Mouse (Mus musculus): ENCODE results near the gene Spink4.
A peak's percentile ranks its signal among the peaks of the same experiment; 100 is the strongest.
"Not testable (repeated sequence)": the region's sequence is repeated elsewhere in the genome, so short reads cannot be mapped to it uniquely, and the experiment has no call there.

Gene Spink4

GRCm38 (mm10) chr4:40900612-40901011 is 19.2 kb upstream of the Spink4 start:
- no peak for DNase-seq (ENCODE audit: low spot score in 2 of 2)

DNA sequence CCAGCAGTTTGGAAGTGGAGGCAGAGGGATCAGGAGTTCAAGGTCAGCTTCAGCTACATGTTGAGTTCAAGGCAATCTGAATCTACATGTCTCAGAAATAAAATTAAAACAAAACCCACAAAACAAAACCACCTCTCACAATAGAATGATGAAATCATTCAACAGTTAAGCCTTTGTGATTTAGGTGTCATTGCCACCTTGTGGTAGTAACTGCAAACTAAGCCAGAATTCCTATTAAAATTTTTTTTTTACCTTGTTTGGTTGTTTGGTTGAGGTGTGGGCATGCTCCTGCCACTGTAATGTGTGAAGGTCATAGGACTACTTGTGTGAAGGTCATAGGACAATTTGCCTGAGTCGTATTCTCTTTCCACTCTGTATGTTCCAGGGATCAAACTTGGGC is 13.6 kb upstream of the Spink4 start:
- no peak for DNase-seq (ENCODE audit: low spot score in 2 of 2)

GRCm38 (mm10) chr4:40908261-40908969 is 11.4 kb upstream of the Spink4 start:
- DNase-seq (ENCODE audit: low spot score in 2 of 2) = peak; percentile 46 to 48

GRCm38 (mm10) chr4:40914287-40914867 is 5.5 kb upstream of the Spink4 start:
- DNase-seq (ENCODE audit: low spot score in 2 of 2) = no peak

DNA sequence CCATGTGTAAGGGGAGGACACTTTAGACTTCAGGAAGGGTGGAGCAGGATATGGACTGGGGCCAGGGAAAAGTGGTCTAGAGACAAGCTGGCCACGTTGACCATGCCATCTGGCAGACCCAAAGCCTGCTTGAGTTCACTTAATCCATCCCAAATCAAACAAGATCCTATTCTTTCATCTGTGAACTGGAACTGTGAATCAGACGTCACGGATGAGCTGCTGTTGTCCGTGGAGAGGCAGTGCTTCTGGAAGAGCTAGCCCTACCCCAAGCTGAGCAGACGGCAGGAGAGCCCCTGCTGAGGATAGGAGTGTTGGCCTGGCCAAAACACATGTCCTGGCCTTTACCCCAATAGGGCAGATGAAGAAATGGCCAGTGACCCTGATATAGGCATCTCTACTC is 3.9 kb upstream of the Spink4 start:
- DNase-seq (ENCODE audit: low spot score in 2 of 2) = no peak

GRCm38 (mm10) chr4:40916592-40917155 is 3.2 kb upstream of the Spink4 start:
- DNase-seq (ENCODE audit: low spot score in 2 of 2) = no peak

GRCm38 (mm10) chr4:40920576-40920975 is 724 bp downstream of the Spink4 start:
- DNase-seq (ENCODE audit: low spot score in 2 of 2) = no peak

DNA sequence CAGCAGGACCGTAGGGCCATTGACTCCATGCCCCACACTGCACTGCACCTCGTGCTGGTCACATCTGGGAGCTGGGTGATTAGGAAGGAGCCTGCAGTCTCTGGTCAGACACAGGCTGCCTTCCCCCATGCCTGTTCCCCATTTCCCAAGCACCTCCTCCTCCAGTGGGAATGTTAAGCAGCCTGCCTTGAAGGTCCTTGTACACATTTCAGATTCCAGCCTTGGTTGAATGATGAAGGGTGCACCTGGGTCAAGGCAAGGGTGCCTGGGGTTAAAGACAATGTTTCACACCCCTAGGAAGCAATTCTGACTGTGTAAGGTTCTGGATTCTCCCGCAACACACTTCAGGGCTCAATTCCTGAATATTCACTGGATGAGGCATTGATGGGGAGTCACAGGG is 1.4 kb downstream of the Spink4 start:
- DNase-seq (ENCODE audit: low spot score in 2 of 2) = no peak

DNA sequence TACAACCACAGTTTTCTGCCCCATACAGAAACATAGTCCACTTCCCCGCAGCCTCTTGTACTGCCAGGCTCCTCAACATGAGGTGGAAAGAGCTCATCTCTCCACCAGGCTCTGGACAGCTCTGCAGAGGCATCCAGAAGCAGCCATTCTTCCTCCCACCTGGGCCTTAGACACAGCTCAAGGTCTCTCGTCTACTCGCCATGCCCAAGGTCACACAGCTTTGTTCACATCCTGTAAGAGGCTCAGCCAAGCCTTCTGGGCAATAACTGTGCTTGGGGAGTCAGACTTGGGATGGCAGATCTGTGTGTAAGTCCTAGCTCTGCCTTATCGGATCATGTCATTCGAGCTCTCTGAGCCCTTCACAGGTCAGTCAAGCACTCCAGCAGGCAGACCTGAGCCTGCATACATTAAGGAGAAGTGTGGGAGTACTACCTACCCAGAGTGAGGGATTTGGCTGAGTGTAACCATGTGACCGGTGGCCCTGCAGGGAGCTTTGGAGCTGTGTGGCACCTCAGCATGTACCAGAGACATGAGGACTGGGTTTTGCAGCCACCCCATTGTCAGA is 3.3 kb downstream of the Spink4 start:
- DNase-seq (ENCODE audit: low spot score in 2 of 2) = no peak

- DNase-seq (ENCODE audit: low spot score in 2 of 2) = no peak
Measured at GRCm38 (mm10) chr4:40925568-40925967, 5.7 kb downstream of the Spink4 start.

- no peak for DNase-seq (ENCODE audit: low spot score in 2 of 2)
Measured at GRCm38 (mm10) chr4:40929046-40929445, 9.2 kb downstream of the Spink4 start.

GRCm38 (mm10) chr4:40933694-40934093 is 13.8 kb downstream of the Spink4 start:
- DNase-seq (ENCODE audit: low spot score in 2 of 2) = no peak

DNA sequence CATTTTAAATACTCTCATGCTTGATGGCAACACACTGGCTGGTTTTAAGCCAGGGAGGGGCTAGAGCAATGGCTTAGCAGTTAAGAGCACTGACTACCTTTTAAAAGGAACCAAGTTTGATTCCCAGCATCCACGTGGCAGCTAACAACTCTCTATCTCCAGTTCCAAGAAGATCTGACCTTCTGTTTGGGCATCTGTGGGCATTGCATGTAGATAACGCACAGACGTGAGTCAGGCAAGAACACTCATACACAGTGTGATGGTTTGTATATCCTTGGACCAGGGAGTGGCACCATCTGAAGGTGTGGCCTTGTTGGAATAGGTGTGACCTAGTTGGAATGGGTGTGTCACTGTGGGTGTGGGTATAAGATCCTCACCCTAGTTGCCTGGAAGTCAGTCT is 14.5 kb downstream of the Spink4 start:
- not testable (repeated sequence) for DNase-seq (ENCODE audit: low spot score in 2 of 2)

- peak in 1 of 2 experiments; percentile 48 for DNase-seq (ENCODE audit: low spot score in 2 of 2)
Measured at GRCm38 (mm10) chr4:40936175-40936839, 16.5 kb downstream of the Spink4 start.

DNA sequence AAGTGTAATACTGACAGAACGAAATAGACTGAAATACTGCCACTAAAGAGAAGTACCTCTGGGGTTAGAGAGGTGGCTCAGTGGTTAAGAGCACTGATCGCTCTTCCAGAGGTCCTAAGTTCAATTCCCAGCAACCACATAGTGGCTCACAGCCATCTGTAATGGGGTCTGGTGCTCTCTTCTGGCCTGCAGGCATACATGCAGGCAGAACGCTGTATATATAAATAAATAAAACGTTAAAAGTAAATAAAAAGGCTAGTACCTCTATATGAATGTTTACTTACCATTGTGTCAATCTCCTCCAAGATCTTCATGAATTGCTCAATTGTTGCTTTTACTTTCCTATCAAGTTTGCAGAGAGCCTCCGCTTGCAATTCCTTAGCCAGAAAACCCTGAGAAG is 18.9 kb downstream of the Spink4 start:
- DNase-seq (ENCODE audit: low spot score in 2 of 2) = no peak

GRCm38 (mm10) chr4:40943651-40944050 is 23.8 kb downstream of the Spink4 start:
- DNase-seq (ENCODE audit: low spot score in 2 of 2) = no peak

GRCm38 (mm10) chr4:40946516-40947121 is 26.8 kb downstream of the Spink4 start:
- DNase-seq (ENCODE audit: low spot score in 2 of 2) = no peak

- no peak for DNase-seq (ENCODE audit: low spot score in 2 of 2)
Measured at GRCm38 (mm10) chr4:40947565-40948159, 27.8 kb downstream of the Spink4 start.

DNA sequence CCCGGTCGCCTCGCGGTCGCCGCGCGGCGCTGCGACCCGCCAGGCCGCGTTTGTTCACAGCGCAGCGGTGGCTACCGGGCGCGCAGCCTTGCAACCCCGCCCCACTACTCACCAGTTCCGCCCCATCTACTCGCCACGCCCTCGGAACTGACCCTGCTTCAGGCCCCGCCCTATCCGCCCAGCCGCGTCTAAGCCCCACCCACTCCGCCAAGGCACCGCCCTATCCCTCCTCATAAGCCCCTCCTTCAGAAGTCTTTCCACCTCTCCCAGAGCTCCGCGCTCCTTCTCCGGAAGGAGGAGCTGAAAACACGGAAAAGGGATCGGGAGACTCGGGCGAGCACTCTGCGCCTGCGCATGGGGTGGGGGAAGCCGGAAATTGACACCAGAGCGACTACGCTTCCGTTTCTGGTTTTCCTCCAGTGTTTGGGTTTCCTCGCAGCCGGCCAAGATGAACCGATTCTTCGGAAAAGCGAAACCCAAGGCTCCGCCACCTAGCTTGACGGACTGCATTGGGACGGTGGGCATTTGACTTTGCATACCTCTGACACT is 28.4 kb downstream of the Spink4 start, which contains the start of the genes Bag1 and Chmp5:
Gene Bag1, minus strand, starts transcription at position 135 of the 549 bp plus-strand sequence.
Gene Chmp5, plus strand, starts transcription at position 248 of the 549 bp plus-strand sequence.
- peak; percentile 99 to 100 for DNase-seq (ENCODE audit: low spot score in 2 of 2)

GRCm38 (mm10) chr4:40953521-40953920 is 33.7 kb downstream of the Spink4 start:
- no peak for DNase-seq (ENCODE audit: low spot score in 2 of 2)

GRCm38 (mm10) chr4:40955942-40956341 is 36.1 kb downstream of the Spink4 start:
- DNase-seq (ENCODE audit: low spot score in 2 of 2) = no peak
